9 mouse cellular contexts compared by ENCODE assay signal in the genomic region with DNA sequence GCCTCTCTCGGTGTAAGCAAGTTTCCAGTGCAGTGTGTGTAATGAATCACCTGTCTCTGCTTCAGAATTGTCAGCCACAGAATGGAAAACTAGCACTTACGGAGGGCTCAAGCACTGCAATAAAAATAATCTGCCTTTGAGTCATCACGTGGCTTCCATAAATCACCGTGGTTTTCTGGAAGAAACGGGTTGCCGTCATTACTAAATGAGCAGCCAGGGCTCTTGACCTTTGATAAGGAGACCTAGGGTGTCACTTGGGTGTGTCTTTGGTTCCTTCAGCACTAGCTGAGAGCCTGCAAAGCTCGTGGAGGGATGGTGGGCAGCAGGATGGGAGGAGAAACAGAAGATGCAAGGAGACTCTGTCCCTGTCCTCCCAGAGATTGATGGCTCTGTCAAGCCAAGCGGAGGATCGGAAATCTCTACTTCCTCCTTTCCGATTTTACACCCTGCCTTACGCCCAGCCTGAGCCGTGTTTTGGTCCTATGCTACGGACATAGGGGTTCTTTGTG.
A peak's percentile ranks its signal among the peaks of the same experiment; 100 is the strongest.
DNase-seq lines count a peak whose midpoint lies in the region; ATAC-seq and TF ChIP-seq lines count a peak whose summit lies in the region.
"Had no signal": no experiment of that assay in that cellular context is flagged by ENCODE, and none has a peak within 500 bp of the region (broad histone marks: within the 10 kb centered on the region; RNA-seq: fewer than 3 reads in every experiment).

No protein-coding gene starts in this region.

- H3K4me1 ChIP-seq in stomach, embryonic 14.5 days (ENCODE audit: control insufficient read depth, insufficient read depth, low read length) = peaks cover 11% of the 10 kb centered on the region; the same call in 1 of the 2 replicates
- no peaks in the 10 kb centered on the region; the same call in 1 of the 2 replicates for H3K4me1 ChIP-seq in stomach, postnatal 0 days (replicated peaks; ENCODE audit: control insufficient read depth, insufficient read depth)

- H3K9me3 ChIP-seq in stomach, embryonic 14.5 days (ENCODE audit: control insufficient read depth, low read depth, low read length) = no peaks in the 10 kb centered on the region
- no peaks in the 10 kb centered on the region for H3K9me3 ChIP-seq in stomach, postnatal 0 days (ENCODE audit: control insufficient read depth, low read length)

- no peaks in the 10 kb centered on the region for H3K27me3 ChIP-seq in stomach, embryonic 14.5 days (ENCODE audit: control insufficient read depth, insufficient read depth, low read length)
- H3K27me3 ChIP-seq in stomach, postnatal 0 days (ENCODE audit: control insufficient read depth, insufficient read depth, low read length) = no peaks in the 10 kb centered on the region

- no peak for ATAC-seq in stomach, embryonic 14.5 days (ENCODE audit: insufficient number of reproducible peaks, insufficient read depth, low FRiP score, low read depth)
- ATAC-seq in stomach, postnatal 0 days (ENCODE audit: low FRiP score, low TSS enrichment) = no peak
- 0 out of 2 replicates have a peak, but pooled peaks have one; percentile 37 for ATAC-seq in granulocyte monocyte progenitor cell, adult 5-6 weeks (replicated peaks; ENCODE audit: poor library complexity, severe bottlenecking)
- no peak for ATAC-seq in erythroid progenitor cell, adult 5-6 weeks (replicated peaks; ENCODE audit: low FRiP score, poor library complexity, severe bottlenecking)

- DNase-seq in stomach, postnatal 0 days (ENCODE audit: low spot score) = no peak
- DNase-seq in large intestine, adult 2 months (ENCODE audit: low read depth, low spot score) = peak; percentile 31
- DNase-seq in urinary bladder, postnatal 36 days (ENCODE audit: low spot score in 2 of 2) = peak; percentile 9 to 19
- no peak for DNase-seq in left cerebral cortex, postnatal 4 days
- DNase-seq: thymus, postnatal 25 days had no signal

- no peak overlapping the region for H3K9ac ChIP-seq in stomach, embryonic 14.5 days (replicated peaks; ENCODE audit: low read depth, low read length)
- H3K9ac ChIP-seq in stomach, postnatal 0 days (ENCODE audit: low read length) = no peak overlapping the region
- H3K9ac ChIP-seq: hindbrain, embryonic 14.5 days had no signal

- no peak overlapping the region for H3K27ac ChIP-seq in stomach, embryonic 14.5 days (ENCODE audit: low read length)
- no peak overlapping the region for H3K27ac ChIP-seq in stomach, postnatal 0 days (replicated peaks)
- H3K27ac ChIP-seq: hindbrain, embryonic 14.5 days had no signal

- 17% methylated on average over 13 of the region's 13 CpGs for WGBS in stomach, embryonic 14.5 days
- WGBS in stomach, postnatal 0 days = 27% methylated on average over 13 of the region's 13 CpGs
- WGBS in large intestine, adult 2 months = 13% methylated on average over 13 of the region's 13 CpGs

- H3K4me2 ChIP-seq in stomach, embryonic 14.5 days (replicated peaks; ENCODE audit: low read depth, low read length) = peak overlapping the region; percentile 20
- H3K4me2 ChIP-seq in stomach, postnatal 0 days (replicated peaks; ENCODE audit: low read depth) = no peak overlapping the region
- H3K4me2 ChIP-seq: hindbrain, embryonic 14.5 days had no signal

- intact Hi-C loops in left cerebral cortex, postnatal 4 days (cut with DNase I) = no loop called here

- no peak for TF ChIP-seq EP300 in stomach, postnatal 0 days (optimal IDR thresholded peaks at IDR 0.05)

- no peaks in the 10 kb centered on the region for H3K36me3 ChIP-seq in stomach, embryonic 14.5 days (ENCODE audit: control insufficient read depth, insufficient read depth, low read length)
- no peaks in the 10 kb centered on the region for H3K36me3 ChIP-seq in stomach, postnatal 0 days (ENCODE audit: control insufficient read depth, insufficient read depth, low read length)

- H3K4me3 ChIP-seq in stomach, embryonic 14.5 days (ENCODE audit: low read depth, low read length) = no peak overlapping the region
- no peak overlapping the region for H3K4me3 ChIP-seq in stomach, postnatal 0 days (ENCODE audit: low read depth, low read length)

- no peak for TF ChIP-seq CTCF in stomach, postnatal 0 days (IDR thresholded peaks at IDR 0.05; ENCODE audit: low read depth)

Comparison
In these comparisons a context has a peak if more than half of its experiments do, and no peak if none do; other contexts are left out.
1. DNase-seq: peak in large intestine, adult 2 months (single experiment) and urinary bladder, postnatal 36 days (2 of 2); none in stomach, postnatal 0 days (single experiment) and left cerebral cortex, postnatal 4 days (single experiment).